Mouse (Mus musculus) left cerebral cortex, postnatal 25 days (tissue): ENCODE measurements at regions not wholly inside any gene's neighbourhood (a gene's known extent, or its start where the extent isn't known, plus 50 kb on each side); places are given as distances from the start of the nearest gene placed in this dataset.
A peak's percentile ranks its signal among the peaks of the same experiment; 100 is the strongest.

ENCODE experiments used
- DNase-seq, 2 experiments: peaks; one replicate each; pipeline ENCODE4 v3.0.0; 2022; ENCODE audit warnings: low spot score in 2 of 2, mixed read lengths in 1 of 2
- intact Hi-C: fragments of 180-260 bp; cut with DNase I; formaldehyde crosslinking; loops from one replicate; pipeline ENCODE4 v1.15.1; 2025

DNA sequence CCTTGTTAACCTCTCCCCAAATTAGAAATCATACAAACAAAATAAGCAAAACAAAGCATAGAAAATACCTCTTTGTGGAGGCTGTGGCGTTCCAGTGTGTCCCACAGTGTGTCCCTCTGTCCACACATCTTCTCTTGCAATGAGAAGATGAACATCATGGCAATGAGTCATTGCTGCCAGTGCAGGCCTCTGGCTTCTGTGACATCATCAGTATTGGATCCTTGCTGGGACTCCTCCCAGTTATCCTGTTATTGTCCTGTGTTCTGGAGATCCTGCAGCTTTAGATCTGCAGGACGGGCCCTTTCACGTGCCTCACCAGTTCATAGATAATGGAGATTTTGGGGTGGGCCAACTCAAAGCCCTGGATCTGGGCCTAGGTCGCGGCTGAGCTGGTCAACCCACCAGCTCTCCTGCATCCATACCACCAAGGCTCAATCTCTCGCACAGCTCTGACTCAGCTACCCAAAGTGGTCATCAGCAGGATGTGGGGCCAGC is 80.9 kb downstream of the Tmem212 start:
- DNase-seq, result no peak
- intact Hi-C loops, result no loop called here

DNA sequence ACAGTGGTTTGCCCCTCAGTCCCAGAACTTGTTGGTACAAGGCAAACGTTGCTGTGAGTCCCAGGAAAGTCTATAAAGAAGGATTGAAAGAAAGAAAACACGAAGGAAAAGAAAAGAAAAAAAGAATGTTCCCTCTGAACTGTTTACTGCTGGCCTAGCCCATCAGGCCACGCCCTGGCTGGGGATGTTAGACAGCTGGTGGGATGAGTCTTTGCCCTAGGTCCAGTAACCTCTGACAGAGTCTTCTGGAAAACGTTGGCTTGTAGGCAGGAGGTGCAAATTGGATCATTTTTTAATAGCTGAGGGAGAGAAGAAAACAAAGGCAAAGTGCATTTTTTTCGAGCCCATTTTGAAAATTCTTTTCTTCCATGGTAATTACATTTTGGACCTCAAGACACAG is 91.9 kb downstream of the Tmem212 start:
- intact Hi-C loops, result no loop called here
- no peak for DNase-seq

DNA sequence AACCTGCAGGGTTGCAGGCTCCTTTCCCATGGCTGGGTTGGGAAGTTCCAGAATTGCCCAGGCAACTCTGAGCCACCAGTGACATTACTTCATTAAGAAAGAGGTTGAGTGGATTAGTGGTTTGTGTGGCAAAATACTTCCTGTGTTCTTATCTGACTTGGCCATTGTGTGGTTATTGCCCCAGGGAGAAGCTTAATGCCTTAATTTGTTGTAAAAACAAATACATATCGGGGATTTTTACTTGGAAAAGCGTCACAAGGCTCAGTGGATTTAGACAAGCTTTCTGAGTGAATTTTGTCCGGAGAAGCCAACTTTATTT is 80.5 kb upstream of the Fndc3b start:
- DNase-seq, result no peak
- intact Hi-C loops, result no loop called here

DNA sequence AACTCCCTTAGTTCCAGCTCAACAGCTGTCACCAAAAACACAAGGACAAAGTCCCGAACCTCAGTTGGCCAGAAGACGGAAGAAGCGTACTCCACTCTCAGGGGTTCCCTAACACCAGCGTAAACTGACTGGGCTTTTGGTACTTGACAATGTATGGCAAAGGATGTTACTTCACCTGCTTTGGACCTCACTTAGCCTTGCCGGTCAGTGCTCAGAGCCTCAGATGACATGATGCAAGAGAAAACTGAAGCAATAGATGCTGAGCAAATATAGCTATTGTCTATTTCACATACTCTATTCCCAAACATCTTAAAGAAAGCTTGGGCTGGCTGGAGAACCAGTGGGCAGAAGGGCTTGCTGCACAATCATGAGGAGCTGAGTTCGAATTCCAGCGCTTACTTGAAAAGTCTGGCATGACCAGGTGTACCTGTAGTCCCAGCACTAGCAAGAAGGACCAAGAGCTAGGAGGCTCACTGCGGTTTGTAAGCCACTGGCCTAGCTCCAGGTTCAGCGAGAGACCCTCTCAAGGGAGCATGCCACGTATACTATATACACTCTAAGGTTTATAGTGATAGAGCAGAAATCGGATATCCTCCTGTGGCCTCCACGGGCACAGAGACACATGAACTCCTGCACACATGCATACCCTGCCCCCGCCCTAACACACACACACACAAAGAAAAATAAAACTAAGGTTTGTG is 80.0 kb upstream of the Fndc3b start:
- no peak for DNase-seq
- intact Hi-C loops, result no loop called here

DNA sequence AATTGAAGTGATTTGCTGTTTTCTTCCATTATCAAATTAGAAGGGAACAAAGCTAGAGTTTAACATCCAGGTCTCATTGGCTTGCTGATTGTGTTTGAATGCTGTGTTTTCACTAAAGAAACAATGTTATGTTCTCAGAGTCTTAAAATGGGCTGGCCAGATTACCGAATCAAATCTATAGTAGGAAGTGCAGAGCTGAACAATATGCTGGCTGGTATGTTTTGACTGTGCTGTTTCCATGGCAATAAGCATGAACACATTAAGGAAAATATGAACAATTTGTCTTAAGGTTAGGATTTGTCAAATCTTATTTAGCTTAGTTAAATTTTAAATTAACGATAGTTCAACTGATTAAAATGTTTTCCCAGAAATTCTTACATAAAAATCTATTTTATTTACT is 72.8 kb upstream of the Fndc3b start:
- intact Hi-C loops, result no loop called here

DNA sequence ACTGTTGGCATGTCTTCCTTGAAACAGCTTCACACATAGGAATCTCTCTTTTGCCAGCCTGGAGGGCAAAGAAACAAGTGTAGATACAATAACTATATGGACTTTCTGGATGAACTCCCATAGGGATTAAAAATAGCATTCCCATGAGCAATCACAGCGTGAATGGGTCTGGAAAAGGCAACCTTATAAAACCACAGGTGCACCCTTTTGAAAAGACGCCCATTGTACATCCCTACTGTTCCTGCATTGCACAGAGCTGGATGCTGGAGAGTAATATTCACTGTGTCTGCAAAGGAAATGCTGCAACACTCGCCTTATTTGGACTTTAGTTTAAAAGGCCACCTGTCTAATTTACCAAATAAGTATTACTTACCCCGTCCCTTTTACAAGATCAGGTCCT is 72.4 kb upstream of the Fndc3b start:
- intact Hi-C loops, result no loop called here
- DNase-seq, result no peak

More for the DNA sequence above, 72.8 kb upstream of the Fndc3b start:
- no peak for DNase-seq

DNA sequence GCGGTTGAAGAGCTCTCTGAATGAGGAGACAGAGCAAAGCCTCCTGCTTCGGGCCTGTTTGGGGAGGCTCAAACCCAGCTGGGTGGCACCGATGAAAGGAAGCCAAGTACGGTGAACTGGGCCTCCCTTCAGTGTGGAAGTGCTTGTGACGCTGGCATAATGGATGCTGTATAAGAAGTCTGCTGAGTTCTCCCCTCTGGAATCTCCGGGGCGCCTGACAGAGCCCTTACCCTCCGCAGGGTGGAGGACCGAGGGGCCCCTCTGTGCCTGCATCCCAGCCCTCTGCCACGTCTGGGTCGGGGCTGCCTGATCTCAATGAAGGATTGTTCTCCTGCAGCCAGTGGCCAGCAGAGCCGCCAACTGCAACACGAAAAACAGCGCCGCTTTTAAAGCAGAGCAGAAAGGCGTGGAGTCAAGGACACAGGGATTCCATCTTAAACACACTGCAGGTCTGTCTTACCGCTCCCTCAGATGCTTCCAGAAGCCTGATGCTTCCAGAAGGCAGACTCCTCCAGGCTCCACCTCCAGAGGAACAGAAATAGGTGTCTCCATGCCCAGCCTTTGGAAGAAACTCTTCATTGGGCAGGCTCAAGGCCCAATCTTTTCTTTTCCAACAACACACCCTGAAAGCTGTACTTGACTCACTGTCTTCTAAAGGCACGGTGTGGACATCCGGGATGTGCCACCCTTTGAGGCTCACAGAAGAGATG is 71.1 kb upstream of the Fndc3b start:
- intact Hi-C loops, result no loop called here
- peak; percentile 19 to 79 for DNase-seq

DNA sequence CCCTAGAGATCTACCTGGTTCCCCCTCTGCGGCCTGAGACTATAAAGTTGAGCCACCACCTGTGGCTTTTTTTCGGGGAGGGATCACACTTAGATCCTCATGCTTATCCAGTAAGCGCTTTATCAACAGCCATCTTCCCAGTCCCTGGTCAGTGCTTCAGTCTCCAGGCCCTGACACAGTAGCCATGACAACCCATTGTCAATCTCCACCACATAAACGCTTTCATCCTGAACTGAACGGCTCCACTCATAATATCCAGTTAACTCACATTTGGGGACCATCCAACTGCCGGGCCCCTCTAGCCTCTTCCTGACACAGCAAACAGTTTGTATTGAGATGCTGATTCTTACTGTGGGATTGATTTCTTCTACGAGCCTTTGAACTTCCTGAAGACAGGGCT is 68.8 kb upstream of the Fndc3b start:
- intact Hi-C loops, result no loop called here
- DNase-seq, result no peak

DNA sequence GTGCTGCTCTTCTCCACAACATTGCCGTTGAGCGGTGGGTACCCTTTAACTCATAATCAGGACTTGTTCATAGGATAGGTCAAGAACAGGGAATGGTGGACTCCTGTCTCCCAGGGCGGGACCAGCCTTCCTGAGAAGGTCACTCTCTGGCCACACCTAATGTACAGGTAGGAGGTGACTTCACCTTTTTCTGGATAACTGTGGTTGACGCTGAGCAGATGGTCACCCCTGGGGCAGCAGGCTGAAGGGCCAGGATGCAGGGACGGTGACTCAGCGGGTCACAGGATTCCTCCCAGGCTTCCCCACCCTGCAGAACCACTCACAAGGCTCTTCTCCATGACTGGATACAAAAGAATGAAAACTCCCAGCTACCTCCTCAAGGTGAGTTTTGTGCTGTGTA is 66.6 kb upstream of the Fndc3b start:
- intact Hi-C loops, result no loop called here
- DNase-seq, result no peak

DNA sequence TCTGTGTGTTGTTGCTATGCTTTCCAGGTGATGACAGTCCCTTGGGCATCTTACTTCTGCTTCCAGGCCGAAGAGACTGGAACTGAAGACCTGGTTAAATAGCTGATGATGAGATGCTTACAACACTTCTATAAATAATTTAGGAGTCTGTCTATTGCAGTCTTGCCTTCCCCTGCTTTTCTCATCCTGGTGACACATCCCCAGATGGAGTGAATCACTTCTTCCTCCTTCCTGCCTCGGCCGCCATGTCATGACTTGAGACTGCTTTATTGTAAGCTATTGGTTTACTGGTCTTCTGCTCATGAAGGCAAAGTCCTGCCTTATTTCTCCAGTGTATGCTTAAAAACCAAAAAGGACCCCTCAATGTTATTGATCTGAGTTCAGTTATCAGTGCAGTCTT is 62.1 kb upstream of the Fndc3b start:
- intact Hi-C loops, result no loop called here
- DNase-seq, result peak in 1 of 2 experiments; percentile 19

DNA sequence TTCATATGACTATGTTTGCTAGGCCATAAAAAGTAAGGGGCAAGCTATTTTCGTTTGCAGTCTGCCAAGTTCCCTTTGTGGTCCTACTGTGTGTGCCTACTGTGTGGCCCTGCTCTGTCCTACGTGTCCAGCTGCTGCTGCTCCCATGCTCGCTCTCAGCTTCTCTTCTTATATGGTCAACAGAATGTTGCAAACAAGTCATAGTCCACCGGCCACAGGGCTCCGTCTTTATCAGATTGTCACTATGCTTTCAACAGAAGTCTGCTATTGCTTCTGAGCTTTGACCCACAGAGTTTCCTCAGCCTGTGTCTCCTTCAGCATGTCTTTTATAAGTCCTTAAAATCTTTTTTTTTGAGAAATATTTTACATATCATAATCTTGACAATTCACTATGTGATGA is 58.3 kb upstream of the Fndc3b start:
- no peak for DNase-seq
- intact Hi-C loops, result loop anchor here (5.0 kb wide), 2 partner anchors 177 to 267 kb away; no protein-coding TSS in a partner anchor

DNA sequence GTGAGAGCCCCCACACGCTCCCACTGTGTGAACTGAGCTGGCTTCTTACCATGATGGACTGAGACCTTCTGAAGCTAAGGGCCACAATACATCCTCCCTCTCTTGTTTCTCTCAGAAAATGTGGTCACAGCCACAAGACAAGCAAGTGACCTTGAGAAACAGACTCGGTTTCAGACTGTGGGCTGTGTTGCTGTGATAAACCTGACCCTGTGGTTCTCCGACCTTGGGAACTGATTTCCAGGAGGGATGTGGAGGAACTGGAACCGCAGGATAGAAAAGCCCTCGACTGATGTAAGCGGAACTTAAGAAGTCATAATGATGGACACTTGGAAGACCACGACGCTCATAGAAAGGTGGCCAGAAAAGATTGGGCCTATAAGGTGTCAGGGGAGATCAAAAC is 56.1 kb upstream of the Fndc3b start:
- DNase-seq, result no peak
- intact Hi-C loops, result loop anchor here (5.0 kb wide), 2 partner anchors 175 to 265 kb away; no protein-coding TSS in a partner anchor

DNA sequence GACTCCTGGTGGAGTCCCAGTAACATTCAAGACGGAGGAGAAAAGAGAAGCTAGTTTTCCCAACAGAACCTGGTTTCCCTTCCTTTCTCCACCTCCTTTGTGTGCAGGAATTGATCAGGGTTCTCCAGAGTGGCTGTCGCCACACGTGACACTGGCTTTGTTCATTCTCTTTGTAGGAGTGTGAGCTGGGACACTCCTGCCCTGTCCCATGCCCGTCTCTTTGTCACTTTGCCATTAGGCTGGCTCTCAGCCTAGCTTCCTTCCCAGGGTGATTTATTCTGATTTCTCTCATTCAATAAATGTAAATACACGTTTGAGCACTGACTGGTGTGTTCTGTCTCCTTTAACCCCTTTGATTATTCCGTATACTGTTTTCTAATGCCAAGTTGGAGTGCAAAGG is 55.3 kb upstream of the Fndc3b start:
- intact Hi-C loops, result loop anchor here (5.0 kb wide), 2 partner anchors 174 to 264 kb away; no protein-coding TSS in a partner anchor
- DNase-seq, result no peak

DNA sequence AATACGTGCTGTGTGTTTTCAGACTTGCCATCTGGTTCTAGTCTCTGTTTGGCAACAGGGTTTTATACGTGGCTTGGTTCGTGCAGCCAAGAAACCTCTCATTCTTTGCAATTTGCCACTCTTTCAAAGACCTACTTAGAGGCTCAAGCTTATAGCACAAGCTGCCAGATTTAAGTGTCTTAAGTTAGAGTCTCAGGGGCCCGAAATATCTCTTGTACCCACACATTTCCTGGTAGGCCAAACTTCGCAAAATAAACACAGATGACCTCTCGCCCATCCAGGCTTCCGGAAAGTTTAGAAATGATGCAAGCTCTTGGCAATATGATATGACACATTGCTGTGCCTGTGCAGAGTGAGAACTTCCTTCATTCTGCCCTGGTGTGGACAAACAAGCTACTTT is 54.8 kb upstream of the Fndc3b start:
- intact Hi-C loops, result loop anchor here (5.0 kb wide), 2 partner anchors 174 to 264 kb away; no protein-coding TSS in a partner anchor
- DNase-seq, result peak; percentile 20 to 83

DNA sequence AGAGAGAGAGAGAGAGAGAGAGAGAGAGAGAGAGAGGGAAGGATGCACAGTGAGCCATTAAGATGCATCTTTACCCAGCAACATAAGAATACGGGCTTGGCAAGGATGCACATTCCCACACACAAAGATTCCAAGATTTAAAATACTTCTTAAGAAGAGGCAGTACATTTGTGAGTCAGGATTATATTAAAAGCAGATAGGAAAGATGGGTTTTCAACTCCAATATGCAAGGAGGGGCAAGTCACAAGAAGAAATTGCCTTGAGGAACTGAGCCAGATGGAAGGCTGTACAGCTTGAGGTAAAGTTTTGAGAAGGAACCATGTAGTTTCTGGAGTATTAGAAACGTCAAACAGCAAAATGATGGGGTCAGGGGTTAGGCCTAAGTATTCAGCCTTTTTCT is 53.4 kb upstream of the Fndc3b start:
- intact Hi-C loops, result no loop called here
- DNase-seq, result peak in 1 of 2 experiments; percentile 64

DNA sequence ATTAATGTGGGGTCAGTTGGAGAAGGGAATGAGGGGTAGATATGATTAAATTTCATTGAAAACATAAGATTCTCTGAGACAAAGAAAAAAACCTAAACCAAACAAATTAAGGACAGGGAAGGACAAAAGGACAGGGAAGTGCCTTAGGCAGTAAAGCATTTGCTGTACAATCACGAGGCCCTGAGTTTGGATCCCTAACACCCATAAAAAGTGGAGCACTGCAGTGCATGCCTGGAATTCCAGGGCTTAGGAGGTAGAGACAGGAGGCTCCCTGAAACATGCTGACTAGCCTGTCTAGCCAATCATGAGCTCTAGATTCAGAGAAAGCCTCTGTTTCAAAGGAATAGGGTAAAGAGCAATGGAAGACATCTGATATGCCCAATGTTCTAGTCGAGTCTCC is 49.9 kb upstream of the Fndc3b start:
- DNase-seq, result no peak
- intact Hi-C loops, result no loop called here
